Mouse (Mus musculus) testis, adult 2 months (tissue): ENCODE measurements at regions not wholly inside any gene's neighbourhood (a gene's known extent, or its start where the extent isn't known, plus 50 kb on each side); places are given as distances from the start of the nearest gene placed in this dataset.

Experiments used
- CTCF ChIP-seq: fragments of 200-500 bp; IDR thresholded peaks from 2 replicates; pipeline ENCODE4 v1.5.1; 2012; ENCODE audit warnings: low read depth, mild to moderate bottlenecking, inconsistent platforms, low read length, moderate library complexity; ENCODE audit not compliant: control insufficient read depth, insufficient read depth, insufficient replicate concordance
- POLR2A ChIP-seq: fragments of 200-500 bp; IDR thresholded peaks from 2 replicates; pipeline ENCODE4 v1.6.1; 2012; ENCODE audit warnings: low read depth, mild to moderate bottlenecking, inconsistent platforms, low read length, moderate library complexity; ENCODE audit not compliant: control insufficient read depth

DNA sequence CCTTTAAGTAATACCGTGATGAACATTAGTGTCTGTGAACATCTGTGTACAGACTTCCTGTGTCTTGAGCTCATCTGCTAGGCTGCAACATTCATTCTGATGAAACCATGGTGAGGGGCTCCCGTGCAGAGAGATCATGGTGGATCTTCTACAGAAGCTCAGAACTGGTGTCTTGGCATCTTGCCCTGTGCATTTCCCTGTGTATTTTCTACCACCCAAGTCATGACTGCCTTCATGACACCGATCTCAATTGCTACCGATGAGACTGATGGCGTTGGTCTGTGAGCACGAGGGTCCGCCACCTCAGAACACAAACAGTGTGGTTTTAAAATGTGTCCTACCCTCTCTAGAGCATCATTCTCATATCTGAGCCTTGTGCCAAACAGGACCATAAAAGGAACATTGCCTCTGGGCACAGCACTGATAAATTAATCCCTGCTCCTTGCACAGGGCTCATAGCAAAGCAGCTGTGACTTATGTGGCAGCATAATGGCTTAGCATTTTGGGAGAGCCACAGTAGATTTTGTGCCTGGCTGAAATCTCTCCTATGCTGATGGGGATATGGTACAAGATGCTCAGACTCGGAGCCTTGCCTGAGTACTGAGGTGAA, 132.8 kb upstream of the Slc35f3 start:
- no peak for TF ChIP-seq CTCF
- no peak for TF ChIP-seq POLR2A
